Mouse (Mus musculus) heart, adult 18-20 months (tissue): Measurements from ENCODE around the gene Gpbar1. TPM values are rescaled to one million over a fixed set of nuclear protein-coding genes. Genes with fewer than 3 reads are reported as not detected.

Experiments
- DNase-seq, 2 experiments: peaks; one replicate each; pipeline ENCODE4 v3.0.0; 2021 to 2022; ENCODE audit warnings: mixed read lengths in 1 of 2
- total RNA-seq, 2 experiments: library from RNA; stranded (reverse); gene quantifications; 2 replicates each; pipeline ENCODE4 v1.2.3; 2021

The Gpbar1 gene
- total RNA-seq, 2 experiments from 2014 or later = not detected

- DNase-seq = no peak
Measured at GRCm38 (mm10) chr1:74277883-74278537, 340 bp upstream of the Gpbar1 start.

GRCm38 (mm10) chr1:74278988-74279387 lies 638 bp downstream of the Gpbar1 start:
- no peak for DNase-seq

GRCm38 (mm10) chr1:74280591-74281325 lies 2.4 kb downstream of the Gpbar1 start:
- DNase-seq = no peak

- DNase-seq = no peak
Measured at GRCm38 (mm10) chr1:74281372-74281771, 3.0 kb downstream of the Gpbar1 start.

- DNase-seq = no peak
Measured at GRCm38 (mm10) chr1:74281886-74282285, 3.5 kb downstream of the Gpbar1 start.

- no peak for DNase-seq
Measured at GRCm38 (mm10) chr1:74282896-74283625, 4.7 kb downstream of the Gpbar1 start.

GRCm38 (mm10) chr1:74283686-74284463 lies 5.5 kb downstream of the Gpbar1 start:
- peak; percentile 67 to 71 for DNase-seq

- peak; percentile 100 for DNase-seq
Measured at GRCm38 (mm10) chr1:74284543-74285160, 6.3 kb downstream of the Gpbar1 start, which contains the start of the genes Aamp and Pnkd. Gene Aamp, minus strand, starts transcription at chr1:74284738. Gene Pnkd, plus strand, starts transcription at chr1:74284930.

- peak in 1 of 2 experiments; percentile 38 for DNase-seq
Measured at GRCm38 (mm10) chr1:74285212-74286010, 7.1 kb downstream of the Gpbar1 start.

GRCm38 (mm10) chr1:74286869-74287607 lies 8.7 kb downstream of the Gpbar1 start:
- DNase-seq = peak in 1 of 2 experiments; percentile 44

GRCm38 (mm10) chr1:74288327-74288726 lies 10.0 kb downstream of the Gpbar1 start:
- no peak for DNase-seq

GRCm38 (mm10) chr1:74289248-74289647 lies 10.9 kb downstream of the Gpbar1 start:
- no peak for DNase-seq

- no peak for DNase-seq
Measured at GRCm38 (mm10) chr1:74289740-74290139, 11.4 kb downstream of the Gpbar1 start.

- peak in 1 of 2 experiments; percentile 45 for DNase-seq
Measured at GRCm38 (mm10) chr1:74290141-74290540, 11.8 kb downstream of the Gpbar1 start.

GRCm38 (mm10) chr1:74292331-74293020 lies 14.1 kb downstream of the Gpbar1 start:
- DNase-seq = no peak

- no peak for DNase-seq
Measured at GRCm38 (mm10) chr1:74293306-74293960, 15.1 kb downstream of the Gpbar1 start.

- DNase-seq = no peak
Measured at GRCm38 (mm10) chr1:74294090-74294643, 15.8 kb downstream of the Gpbar1 start.

GRCm38 (mm10) chr1:74294733-74295455 lies 16.5 kb downstream of the Gpbar1 start:
- no peak for DNase-seq
